Mouse (Mus musculus): ENCODE measurements around the gene Pxylp1. TPM values are rescaled to one million over a fixed set of nuclear protein-coding genes. Genes with fewer than 3 reads are reported as not detected.

Gene Pxylp1
- total RNA-seq, 1 experiment: 3.6 TPM

- Histone ChIP-seq H3K9me3 (ENCODE audit: control insufficient read depth, insufficient read depth, low read depth, low read length) (no peaks in the 10 kb centered on the region), H3K9ac (ENCODE audit: insufficient read depth, low read depth, low read length, poor library complexity, severe bottlenecking) (no peak overlapping the region), H3K4me3 (ENCODE audit: insufficient read depth in 1 of 2, low read depth in 1 of 2, low read length in 2 of 2, poor library complexity in 1 of 2, severe bottlenecking in 1 of 2) (no peak overlapping the region), H3K4me1 (ENCODE audit: control insufficient read depth in 2 of 2, insufficient read depth in 2 of 2, low read length in 2 of 2, poor library complexity in 1 of 2) (no peaks in the 10 kb centered on the region), H3K27ac (ENCODE audit: insufficient read depth, low read depth, low read length, poor library complexity, severe bottlenecking) (no peak overlapping the region), H3K36me3 (ENCODE audit: control insufficient read depth, insufficient read depth, low read length, poor library complexity, severe bottlenecking) (no peaks in the 10 kb centered on the region)
- peak; percentile 91; the same call in 1 of the 2 replicates for TF ChIP-seq ZC3H11A (IDR thresholded peaks at IDR 0.05; ENCODE audit: borderline replicate concordance, low read depth, low read length)
- TF ChIP-seq CHD2 (IDR thresholded peaks at IDR 0.05; ENCODE audit: low read depth, low read length): no peak
- no peak for TF ChIP-seq HCFC1 (IDR thresholded peaks at IDR 0.05; ENCODE audit: borderline replicate concordance, insufficient read depth, low read length)
- no peak for TF ChIP-seq MAFK (IDR thresholded peaks at IDR 0.05; ENCODE audit: insufficient read depth, low read depth, low read length)
- TF ChIP-seq ZNF384 (IDR thresholded peaks at IDR 0.05; ENCODE audit: low read depth, low read length): no peak
- DNase-seq (ENCODE audit: low read depth, low spot score): peak; percentile 73
- in situ Hi-C loops (cut with MboI; ENCODE audit: low sequenced_read_pairs in 2 of 2, unreplicated experiment in 2 of 2): loop anchor here in 1 of 2 experiments (10.0 kb wide), 2 partner anchors 143 to 243 kb away; no protein-coding TSS in a partner anchor
Observed at GRCm38 (mm10) chr9:96818128-96818821, 74.2 kb downstream of the Pxylp1 start.

- Histone ChIP-seq H3K9ac (ENCODE audit: insufficient read depth, low read depth, low read length, poor library complexity, severe bottlenecking) (no peak overlapping the region), H3K9me3 (ENCODE audit: control insufficient read depth, insufficient read depth, low read depth, low read length) (no peaks in the 10 kb centered on the region), H3K4me1 (ENCODE audit: control insufficient read depth in 2 of 2, insufficient read depth in 2 of 2, low read length in 2 of 2, poor library complexity in 1 of 2) (no peaks in the 10 kb centered on the region), H3K36me3 (ENCODE audit: control insufficient read depth, insufficient read depth, low read length, poor library complexity, severe bottlenecking) (no peaks in the 10 kb centered on the region), H3K27ac (ENCODE audit: insufficient read depth, low read depth, low read length, poor library complexity, severe bottlenecking) (no peak overlapping the region), H3K4me3 (ENCODE audit: insufficient read depth in 1 of 2, low read depth in 1 of 2, low read length in 2 of 2, poor library complexity in 1 of 2, severe bottlenecking in 1 of 2) (no peak overlapping the region)
- TF ChIP-seq CHD2 (IDR thresholded peaks at IDR 0.05; ENCODE audit: low read depth, low read length) (no peak), MAFK (IDR thresholded peaks at IDR 0.05; ENCODE audit: insufficient read depth, low read depth, low read length) (no peak), ZNF384 (IDR thresholded peaks at IDR 0.05; ENCODE audit: low read depth, low read length) (no peak), ZC3H11A (IDR thresholded peaks at IDR 0.05; ENCODE audit: borderline replicate concordance, low read depth, low read length) (no peak), HCFC1 (IDR thresholded peaks at IDR 0.05; ENCODE audit: borderline replicate concordance, insufficient read depth, low read length) (no peak)
- in situ Hi-C loops (cut with MboI; ENCODE audit: low sequenced_read_pairs in 2 of 2, unreplicated experiment in 2 of 2): loop anchor here in 1 of 2 experiments (10.0 kb wide), 2 partner anchors 137 to 237 kb away; no protein-coding TSS in a partner anchor
- no peak for DNase-seq (ENCODE audit: low read depth, low spot score)
Observed at GRCm38 (mm10) chr9:96811996-96812395, 80.5 kb downstream of the Pxylp1 start.

- TF ChIP-seq MAFK (IDR thresholded peaks at IDR 0.05; ENCODE audit: insufficient read depth, low read depth, low read length) (no peak), HCFC1 (IDR thresholded peaks at IDR 0.05; ENCODE audit: borderline replicate concordance, insufficient read depth, low read length) (no peak), ZNF384 (IDR thresholded peaks at IDR 0.05; ENCODE audit: low read depth, low read length) (no peak), CHD2 (IDR thresholded peaks at IDR 0.05; ENCODE audit: low read depth, low read length) (no peak), ZC3H11A (IDR thresholded peaks at IDR 0.05; ENCODE audit: borderline replicate concordance, low read depth, low read length) (no peak)
- Histone ChIP-seq H3K4me1 (ENCODE audit: control insufficient read depth in 2 of 2, insufficient read depth in 2 of 2, low read length in 2 of 2, poor library complexity in 1 of 2) (peaks cover 6 to 10% of the 10 kb centered on the region in 2 experiments; a peak in 3 of 4 replicates), H3K9me3 (ENCODE audit: control insufficient read depth, insufficient read depth, low read depth, low read length) (no peaks in the 10 kb centered on the region), H3K9ac (ENCODE audit: insufficient read depth, low read depth, low read length, poor library complexity, severe bottlenecking) (no peak overlapping the region; the same call in 1 of the 2 replicates), H3K36me3 (ENCODE audit: control insufficient read depth, insufficient read depth, low read length, poor library complexity, severe bottlenecking) (no peaks in the 10 kb centered on the region), H3K27ac (ENCODE audit: insufficient read depth, low read depth, low read length, poor library complexity, severe bottlenecking) (peak overlapping the region; percentile 48; the same call in 1 of the 2 replicates), H3K4me3 (ENCODE audit: insufficient read depth in 1 of 2, low read depth in 1 of 2, low read length in 2 of 2, poor library complexity in 1 of 2, severe bottlenecking in 1 of 2) (no peak overlapping the region)
- in situ Hi-C loops (cut with MboI; ENCODE audit: low sequenced_read_pairs in 2 of 2, unreplicated experiment in 2 of 2): no loop called here
- DNase-seq (ENCODE audit: low read depth, low spot score): no peak
Observed at GRCm38 (mm10) chr9:96800131-96800825, 92.2 kb downstream of the Pxylp1 start.

GRCm38 (mm10) chr9:96797311-96797710, 95.2 kb downstream of the Pxylp1 start:
- Histone ChIP-seq H3K4me1 (ENCODE audit: control insufficient read depth in 2 of 2, insufficient read depth in 2 of 2, low read length in 2 of 2, poor library complexity in 1 of 2) (peaks cover 6 to 10% of the 10 kb centered on the region in 2 experiments), H3K27ac (ENCODE audit: insufficient read depth, low read depth, low read length, poor library complexity, severe bottlenecking) (no peak overlapping the region), H3K4me3 (ENCODE audit: insufficient read depth in 1 of 2, low read depth in 1 of 2, low read length in 2 of 2, poor library complexity in 1 of 2, severe bottlenecking in 1 of 2) (no peak overlapping the region), H3K9me3 (ENCODE audit: control insufficient read depth, insufficient read depth, low read depth, low read length) (no peaks in the 10 kb centered on the region), H3K36me3 (ENCODE audit: control insufficient read depth, insufficient read depth, low read length, poor library complexity, severe bottlenecking) (no peaks in the 10 kb centered on the region), H3K9ac (ENCODE audit: insufficient read depth, low read depth, low read length, poor library complexity, severe bottlenecking) (no peak overlapping the region)
- in situ Hi-C loops (cut with MboI; ENCODE audit: low sequenced_read_pairs in 2 of 2, unreplicated experiment in 2 of 2): no loop called here
- no peak for DNase-seq (ENCODE audit: low read depth, low spot score)
- TF ChIP-seq ZNF384 (IDR thresholded peaks at IDR 0.05; ENCODE audit: low read depth, low read length) (no peak), CHD2 (IDR thresholded peaks at IDR 0.05; ENCODE audit: low read depth, low read length) (no peak), MAFK (IDR thresholded peaks at IDR 0.05; ENCODE audit: insufficient read depth, low read depth, low read length) (no peak), HCFC1 (IDR thresholded peaks at IDR 0.05; ENCODE audit: borderline replicate concordance, insufficient read depth, low read length) (no peak), ZC3H11A (IDR thresholded peaks at IDR 0.05; ENCODE audit: borderline replicate concordance, low read depth, low read length) (no peak)

Measured in ES-E14 (cell line).